Mouse (Mus musculus): ENCODE measurements around the gene Vmn1r33.
"Not testable (repeated sequence)": the region's sequence is repeated elsewhere in the genome, so short reads cannot be mapped to it uniquely, and the experiment has no call there.

Gene Vmn1r33

DNA sequence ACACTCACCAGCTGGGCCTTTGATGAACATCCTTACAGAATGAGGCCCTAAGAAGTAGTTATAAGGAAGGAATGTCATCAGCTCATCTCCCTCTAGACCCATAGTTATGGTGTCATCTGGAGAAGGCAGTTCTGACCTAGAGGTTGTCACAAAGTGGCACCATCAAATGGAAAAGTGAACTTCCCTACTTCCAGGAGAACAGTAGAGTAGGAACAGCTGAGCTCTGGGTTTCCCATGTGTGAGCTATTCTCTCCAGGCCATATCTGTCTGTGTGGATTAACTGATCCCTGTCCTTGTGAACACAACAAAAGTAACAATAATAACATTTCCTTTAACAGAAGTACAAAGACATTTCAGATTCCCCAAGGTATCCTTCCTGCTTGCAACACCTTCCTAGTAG, at the start of gene Vmn1r33:
Gene Vmn1r33, minus strand, starts transcription at position 101 of the 400 bp plus-strand sequence.
- DNase-seq, result not testable (repeated sequence)

DNA sequence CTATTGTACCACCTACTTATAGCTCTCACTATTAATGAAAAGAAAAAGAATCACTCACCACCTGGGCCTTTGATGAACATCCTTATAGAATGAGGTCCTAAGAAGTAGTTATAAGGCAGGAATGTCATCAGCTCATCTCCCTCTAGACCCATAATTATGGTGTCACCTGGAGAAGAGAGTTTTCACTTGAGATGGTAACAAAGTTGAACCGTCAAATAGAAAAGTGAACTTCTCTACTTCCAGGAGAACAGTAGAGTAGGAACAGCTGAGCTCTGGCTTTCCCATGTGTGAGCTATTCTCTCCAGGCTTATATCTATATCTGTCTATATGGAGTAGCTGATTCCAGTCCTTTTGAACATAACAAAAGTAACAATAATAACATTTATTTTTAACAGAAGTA, 25.7 kb upstream of the Vmn1r33 start, which contains the start of gene Vmn1r34:
Gene Vmn1r34, minus strand, starts transcription at position 101 of the 400 bp plus-strand sequence.
- DNase-seq, result no peak

DNA sequence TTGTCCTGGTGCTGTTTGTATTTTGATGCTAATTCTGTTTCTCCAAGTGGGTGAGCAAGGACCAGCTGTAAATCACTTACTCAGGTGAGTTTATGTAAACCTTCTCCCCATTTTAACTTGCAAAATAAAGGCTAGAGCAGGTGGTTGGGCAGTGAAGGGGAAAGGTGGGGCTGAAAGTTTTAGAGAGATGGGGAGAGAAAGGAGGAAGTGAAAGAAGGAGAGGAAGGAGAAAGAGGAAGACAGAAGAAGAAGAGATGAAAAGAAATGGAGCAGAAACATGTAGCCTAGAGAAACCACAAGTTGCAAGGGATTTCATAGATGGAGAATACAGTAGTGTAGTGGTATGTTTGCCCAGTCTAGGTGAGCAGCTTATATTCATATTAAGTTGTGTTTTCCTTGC, 22.3 kb downstream of the Vmn1r33 start:
- DNase-seq, result no peak
